Mouse (Mus musculus): ENCODE results near the gene Kif1c.

DNA sequence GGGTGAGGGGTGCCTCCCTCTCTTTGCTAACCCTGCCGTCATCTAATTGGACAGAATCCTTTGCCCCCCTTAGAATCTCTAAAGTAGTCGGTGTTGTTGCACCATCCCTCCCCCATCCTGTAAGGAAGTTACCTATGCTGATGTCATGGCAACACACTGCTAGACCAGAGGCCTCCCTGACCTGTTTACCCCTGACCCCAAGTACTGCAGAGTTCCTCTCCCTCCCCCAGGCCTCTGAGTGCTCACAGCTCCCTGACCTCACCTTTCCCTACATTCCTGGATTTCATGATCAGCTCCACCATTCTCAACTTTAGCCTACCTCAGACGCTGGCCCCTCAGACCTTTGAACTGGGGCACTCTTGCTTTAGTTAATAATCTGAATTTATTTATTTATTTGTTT, 5.8 kb downstream of the Kif1c start:
- TF ChIP-seq POLR2A (IDR thresholded peaks at IDR 0.05; ENCODE audit: borderline replicate concordance, control insufficient read depth, low read depth, low read length) = no peak
- no peak for TF ChIP-seq CTCF (IDR thresholded peaks at IDR 0.05; ENCODE audit: control insufficient read depth, insufficient read depth, low read length)
